Mouse (Mus musculus) neural tube, embryonic 13.5 days (tissue): ENCODE data around the gene Sfxn1. TPM values are rescaled to one million over a fixed set of nuclear protein-coding genes. Genes with fewer than 3 reads are reported as not detected.

Source experiments
- ATAC-seq: fragments of 200-750 bp; cut with Nextera tagmentation; 2 replicates; pipeline ENCODE4 v1.8.0; 2017; ENCODE audit warnings: low read depth, mild to moderate bottlenecking, moderate TSS enrichment, moderate library complexity
- H3K27ac ChIP-seq: fragments of 300-500 bp; sonication (generic); replicated peaks from 2 replicates; pipeline ENCODE4 v1.5.1; 2015; ENCODE audit warnings: moderate library complexity, mild to moderate bottlenecking, inconsistent platforms
- H3K27me3 ChIP-seq: fragments of 300-500 bp; sonication (generic); 2 replicates; pipeline ENCODE4 v1.6.1; 2015; ENCODE audit warnings: mild to moderate bottlenecking, inconsistent platforms
- H3K36me3 ChIP-seq: fragments of 300-500 bp; sonication (generic); 2 replicates; pipeline ENCODE4 v1.6.1; 2015; ENCODE audit warnings: mild to moderate bottlenecking, inconsistent platforms
- H3K4me1 ChIP-seq: fragments of 300-500 bp; sonication (generic); replicated peaks from 2 replicates; pipeline ENCODE4 v1.6.1; 2015; ENCODE audit warnings: inconsistent platforms
- H3K4me2 ChIP-seq: fragments of 300-500 bp; sonication (generic); 2 replicates; pipeline ENCODE4 v1.6.1; 2015; ENCODE audit warnings: inconsistent platforms, mild to moderate bottlenecking, moderate library complexity
- H3K4me3 ChIP-seq: fragments of 300-500 bp; sonication (generic); 2 replicates; pipeline ENCODE4 v1.5.1; 2015; ENCODE audit warnings: mild to moderate bottlenecking, inconsistent platforms
- H3K9ac ChIP-seq: fragments of 300-500 bp; sonication (generic); 2 replicates; pipeline ENCODE4 v1.6.1; 2015; ENCODE audit warnings: moderate library complexity, mild to moderate bottlenecking, inconsistent platforms
- H3K9me3 ChIP-seq: fragments of 300-500 bp; sonication (generic); 2 replicates; pipeline ENCODE4 v1.6.1; 2016; ENCODE audit warnings: inconsistent platforms
- WGBS: fragments of 180-500 bp; shearing (Covaris S2); methylation state at CpG from one replicate; pipeline ENCODE4 v1.1.7; 2015; 5-methylcytosine and 5-hydroxymethylcytosine counted together
- polyA plus RNA-seq: library from polyadenylated mRNA; unstranded; fragments of >200 nt; fragmentation: Nextera tagmentation; extraction: Ambion mirVana; gene quantifications from 2 replicates; pipeline ENCODE4 v1.2.1, GENCODE M21; 2015

The Sfxn1 gene
- polyA plus RNA-seq, 1 experiment from 2014 or later = 68.2 TPM

DNA sequence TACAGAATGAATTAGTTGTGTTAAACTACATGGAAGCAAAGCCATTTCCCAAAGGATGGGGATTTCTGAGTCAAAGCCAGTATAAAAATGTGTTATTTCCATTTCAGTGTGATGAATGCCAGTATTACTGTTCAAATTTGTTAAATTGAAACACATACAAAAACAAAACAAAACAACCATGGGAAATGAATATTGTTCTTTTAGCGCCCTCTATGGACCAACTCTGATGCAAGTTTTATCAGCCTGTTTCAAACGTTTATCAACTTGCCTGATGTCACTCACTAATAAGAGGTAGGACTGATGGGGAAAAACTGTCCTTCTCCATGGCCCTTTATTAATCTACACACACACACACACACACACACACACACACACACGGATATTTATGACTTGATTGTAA, 8.4 kb upstream of the Sfxn1 start:
- Histone ChIP-seq H3K4me2 (no peak overlapping the region), H3K4me3 (no peak overlapping the region), H3K36me3 (no peaks in the 10 kb centered on the region), H3K27ac (no peak overlapping the region), H3K9ac (no peak overlapping the region), H3K27me3 (no peaks in the 10 kb centered on the region), H3K4me1 (peaks cover 7% of the 10 kb centered on the region; the same call in 1 of the 2 replicates), H3K9me3 (no peaks in the 10 kb centered on the region)
- 3% methylated on average over 3 of the region's 3 CpGs for WGBS
- ATAC-seq = no peak

DNA sequence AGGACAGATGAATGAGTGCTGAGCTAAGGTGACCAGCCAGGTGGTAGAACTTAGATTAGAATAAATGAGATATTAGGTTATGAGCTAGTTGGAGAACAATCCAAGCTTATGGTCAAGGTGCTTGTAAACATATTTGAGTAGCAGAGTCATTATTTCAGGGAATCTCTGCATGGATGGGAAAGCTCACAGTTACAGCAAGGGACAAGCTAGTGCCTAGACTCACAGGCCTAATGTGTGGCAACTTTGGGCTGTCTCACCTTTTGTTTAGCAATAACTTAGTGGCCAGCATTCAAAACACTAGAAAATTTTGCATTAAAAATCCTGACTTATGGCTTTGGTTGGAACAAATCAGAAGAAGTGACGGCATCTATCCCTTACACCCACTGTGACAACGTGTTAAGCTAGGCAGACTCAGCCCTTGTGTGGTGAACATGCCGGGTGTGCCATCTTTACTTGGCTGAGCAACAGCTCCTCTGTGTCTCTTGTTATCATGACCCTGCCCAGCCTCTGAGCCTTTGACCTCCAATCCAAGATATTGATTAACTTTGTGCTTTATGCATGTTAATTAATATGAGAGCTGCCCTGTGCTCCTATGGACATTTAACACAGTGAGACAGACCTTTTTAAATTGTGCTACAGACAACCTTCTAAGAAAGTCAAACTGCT, 5.5 kb upstream of the Sfxn1 start:
- no peak overlapping the region for H3K4me3 ChIP-seq
- peaks cover 7% of the 10 kb centered on the region; the same call in 1 of the 2 replicates for H3K4me1 ChIP-seq
- H3K9ac ChIP-seq = no peak overlapping the region
- ATAC-seq = no peak
- no peak overlapping the region for H3K27ac ChIP-seq
- WGBS = 87% methylated on average over 3 of the region's 3 CpGs
- H3K27me3 ChIP-seq = no peaks in the 10 kb centered on the region
- no peaks in the 10 kb centered on the region for H3K36me3 ChIP-seq
- no peak overlapping the region for H3K4me2 ChIP-seq
- no peaks in the 10 kb centered on the region for H3K9me3 ChIP-seq

DNA sequence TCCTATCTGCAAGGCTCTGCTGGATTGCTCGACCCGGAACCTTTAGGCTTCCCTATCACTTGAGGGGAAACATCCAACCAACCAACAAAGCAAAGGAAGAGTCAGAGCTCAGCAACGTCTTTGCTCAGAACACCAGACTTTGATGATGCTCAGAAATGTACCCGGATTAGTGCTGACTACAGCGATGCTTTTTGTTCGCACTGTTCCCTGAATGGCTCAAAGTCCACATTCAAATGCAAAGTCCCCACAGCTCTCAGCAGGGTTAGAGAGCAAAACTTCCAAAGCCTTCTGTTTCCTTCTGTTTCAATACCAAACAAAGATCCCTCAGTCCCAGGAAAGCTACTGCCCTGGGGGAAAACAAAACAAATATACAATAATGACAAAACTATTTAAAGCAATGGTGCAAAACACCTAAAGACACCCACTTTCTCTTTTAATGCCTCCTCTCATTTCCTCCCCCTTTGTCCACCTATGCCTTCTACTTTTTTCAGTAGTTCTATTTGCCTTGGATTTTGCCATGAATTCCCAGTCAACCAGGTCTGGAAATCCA, 4.0 kb upstream of the Sfxn1 start:
- no peaks in the 10 kb centered on the region for H3K27me3 ChIP-seq
- H3K4me3 ChIP-seq = no peak overlapping the region
- no peaks in the 10 kb centered on the region for H3K9me3 ChIP-seq
- no peak overlapping the region; the same call in 1 of the 2 replicates for H3K27ac ChIP-seq
- no peaks in the 10 kb centered on the region for H3K36me3 ChIP-seq
- H3K4me1 ChIP-seq = peaks cover 13% of the 10 kb centered on the region
- WGBS = 16% methylated on average over 6 of the region's 6 CpGs
- no peak overlapping the region for H3K9ac ChIP-seq
- no peak overlapping the region for H3K4me2 ChIP-seq
- ATAC-seq = no peak

DNA sequence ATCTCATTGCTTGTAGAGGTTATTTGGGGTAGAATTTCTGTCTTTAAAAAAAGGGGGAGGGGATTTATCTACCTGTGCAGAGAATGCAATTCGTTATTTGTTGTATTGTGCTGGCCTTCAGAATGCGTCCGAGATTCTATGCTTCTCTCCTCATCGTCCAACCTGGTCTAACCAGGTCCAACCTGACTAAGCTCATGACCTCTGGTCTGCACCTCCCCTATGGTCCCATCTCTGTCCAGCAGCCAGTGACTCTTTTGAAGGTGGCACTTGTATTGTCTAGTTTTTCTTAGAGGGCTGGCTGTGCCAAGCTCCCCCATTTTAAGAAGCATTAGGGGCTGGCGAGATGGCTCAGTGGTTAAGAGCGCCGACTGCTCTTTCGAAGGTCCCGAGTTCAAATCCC, 658 bp upstream of the Sfxn1 start:
- no peak for ATAC-seq
- 94% methylated on average over 9 of the region's 9 CpGs for WGBS
- Histone ChIP-seq H3K9ac (no peak overlapping the region), H3K4me1 (peaks cover 30% of the 10 kb centered on the region), H3K9me3 (no peaks in the 10 kb centered on the region), H3K4me3 (no peak overlapping the region), H3K4me2 (no peak overlapping the region), H3K27ac (no peak overlapping the region), H3K36me3 (no peaks in the 10 kb centered on the region), H3K27me3 (no peaks in the 10 kb centered on the region)

DNA sequence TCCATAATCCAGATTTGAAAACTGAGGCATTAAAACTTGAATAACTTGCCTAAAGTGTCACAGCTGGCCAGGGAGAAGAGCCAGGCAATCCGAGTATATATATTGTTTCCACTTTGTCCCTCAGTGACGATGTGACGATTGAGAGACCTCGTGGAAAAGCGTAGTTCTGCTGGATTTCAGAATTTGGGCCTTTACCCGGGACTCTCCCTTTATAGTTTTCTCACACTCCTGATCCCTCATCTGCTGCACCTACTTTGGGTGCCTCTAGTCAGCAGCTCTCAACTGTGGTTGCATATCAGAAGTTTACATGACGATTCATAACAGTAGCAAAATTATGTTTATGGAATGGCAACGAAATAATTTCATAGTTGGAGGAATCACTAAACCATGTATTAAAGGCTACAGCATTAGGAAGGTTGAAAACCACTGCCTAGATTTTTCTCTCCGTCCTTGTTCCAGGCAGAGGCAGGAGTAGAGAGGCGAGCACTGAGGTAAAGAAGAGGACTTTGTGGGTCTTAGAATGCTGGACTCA, 923 bp downstream of the Sfxn1 start:
- ATAC-seq = no peak
- H3K4me1 ChIP-seq = peaks cover 26% of the 10 kb centered on the region
- no peaks in the 10 kb centered on the region for H3K27me3 ChIP-seq
- H3K9me3 ChIP-seq = no peaks in the 10 kb centered on the region
- 36% methylated on average over 10 of the region's 10 CpGs for WGBS
- peak overlapping the region; percentile 28; the same call in 1 of the 2 replicates for H3K27ac ChIP-seq
- H3K36me3 ChIP-seq = no peaks in the 10 kb centered on the region
- H3K4me2 ChIP-seq = peak overlapping the region; percentile 65
- peak overlapping the region; percentile 79 for H3K9ac ChIP-seq
- H3K4me3 ChIP-seq = peak overlapping the region; percentile 66

DNA sequence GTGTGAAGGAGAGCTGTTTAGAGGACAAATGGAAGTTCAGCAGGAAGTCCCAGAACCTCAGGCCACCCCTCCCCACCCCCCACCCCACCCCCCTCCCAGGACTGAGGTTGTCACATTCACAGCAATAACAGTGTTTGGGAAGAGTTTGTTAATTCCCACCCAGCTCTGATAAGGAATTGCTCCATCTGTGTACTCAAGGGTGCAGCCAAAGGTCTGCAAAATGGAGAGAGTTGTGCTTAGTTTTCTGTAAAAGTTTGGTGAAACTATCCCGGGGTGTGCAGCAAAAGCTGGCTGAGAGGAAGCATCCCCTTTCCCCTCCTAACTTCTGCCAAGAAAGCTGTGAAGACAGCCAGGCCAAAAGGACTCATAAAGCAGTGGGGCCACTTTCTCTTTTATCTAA, 1.4 kb downstream of the Sfxn1 start:
- Histone ChIP-seq H3K4me1 (peaks cover 22% of the 10 kb centered on the region), H3K9ac (peak overlapping the region; percentile 79; the same call in 1 of the 2 replicates), H3K36me3 (no peaks in the 10 kb centered on the region), H3K4me3 (peak overlapping the region; percentile 66; the same call in 1 of the 2 replicates), H3K27ac (no peak overlapping the region), H3K27me3 (no peaks in the 10 kb centered on the region), H3K9me3 (no peaks in the 10 kb centered on the region), H3K4me2 (peak overlapping the region; percentile 65)
- WGBS = 50% methylated on average over 1 of the region's 1 CpGs
- no peak for ATAC-seq

DNA sequence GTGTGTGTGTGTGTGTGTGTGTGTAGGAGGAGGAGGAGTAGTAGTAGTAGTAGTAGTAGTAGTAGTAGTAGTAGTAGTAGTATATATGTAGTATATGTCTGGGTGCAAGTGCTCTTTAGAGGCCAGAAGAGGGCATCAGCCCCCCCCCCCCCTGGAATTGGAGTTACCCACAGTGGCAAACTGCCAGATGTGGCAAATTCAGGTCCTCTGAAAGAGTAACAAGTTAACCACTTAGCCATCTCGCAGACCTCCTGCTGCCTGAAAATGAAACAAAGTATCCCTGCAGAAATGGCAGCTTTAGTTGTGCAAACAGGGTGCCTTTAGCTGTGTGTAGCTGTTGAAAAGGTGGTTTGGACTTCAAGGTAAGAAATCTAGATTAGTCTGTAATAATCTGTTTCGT, 1.8 kb downstream of the Sfxn1 start:
- Histone ChIP-seq H3K36me3 (no peaks in the 10 kb centered on the region), H3K27me3 (no peaks in the 10 kb centered on the region), H3K9me3 (no peaks in the 10 kb centered on the region), H3K9ac (no peak overlapping the region), H3K4me1 (peaks cover 22% of the 10 kb centered on the region), H3K4me3 (no peak overlapping the region), H3K4me2 (peak overlapping the region; percentile 65; the same call in 1 of the 2 replicates), H3K27ac (no peak overlapping the region)
- ATAC-seq = no peak
- 76% methylated on average over 2 of the region's 2 CpGs for WGBS

DNA sequence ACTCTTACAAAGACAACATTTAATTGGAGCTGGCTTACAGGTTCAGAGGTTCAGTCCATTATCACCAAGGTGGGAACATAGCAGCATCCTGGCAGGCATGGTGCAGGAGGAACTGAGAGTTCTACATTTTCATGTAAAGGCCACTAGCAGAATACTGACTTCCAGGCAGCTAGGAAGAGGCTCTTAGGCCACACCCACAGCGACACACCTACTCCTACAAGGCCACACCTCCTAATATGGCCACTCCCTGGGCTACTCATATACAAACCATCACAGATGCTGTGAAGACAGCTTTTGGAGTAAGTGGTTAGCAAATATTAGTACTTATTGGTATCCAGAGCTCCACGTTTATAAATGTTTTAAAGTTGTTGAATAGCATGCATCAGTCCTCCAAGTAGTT, 3.7 kb downstream of the Sfxn1 start:
- H3K4me2 ChIP-seq = no peak overlapping the region
- no peaks in the 10 kb centered on the region for H3K27me3 ChIP-seq
- no peak overlapping the region for H3K27ac ChIP-seq
- H3K36me3 ChIP-seq = no peaks in the 10 kb centered on the region
- ATAC-seq = no peak
- no peak overlapping the region for H3K4me3 ChIP-seq
- H3K9ac ChIP-seq = no peak overlapping the region
- H3K9me3 ChIP-seq = no peaks in the 10 kb centered on the region
- 91% methylated on average over 2 of the region's 2 CpGs for WGBS
- H3K4me1 ChIP-seq = peaks cover 25% of the 10 kb centered on the region

DNA sequence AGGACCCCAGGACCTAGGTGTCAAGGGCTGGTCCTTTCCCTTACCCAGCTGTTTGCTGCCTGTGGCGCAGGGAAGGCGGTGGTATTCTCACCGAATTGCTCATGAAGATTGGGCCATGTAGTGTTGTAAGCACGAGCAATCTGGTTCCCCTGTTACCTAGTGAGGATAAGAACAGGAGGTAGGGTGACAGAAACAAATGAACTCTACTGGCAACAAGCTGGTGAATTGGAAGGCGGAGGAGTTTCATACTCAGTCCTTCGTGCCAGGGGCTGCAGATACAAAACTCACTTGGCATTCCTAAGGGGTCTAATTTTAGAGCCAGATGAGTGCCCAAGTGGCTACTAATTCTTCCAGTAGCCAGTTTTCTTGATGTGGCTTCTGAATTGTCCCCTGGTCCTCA, 4.4 kb downstream of the Sfxn1 start:
- peaks cover 25% of the 10 kb centered on the region for H3K4me1 ChIP-seq
- 93% methylated on average over 6 of the region's 6 CpGs for WGBS
- no peak overlapping the region for H3K4me3 ChIP-seq
- H3K4me2 ChIP-seq = no peak overlapping the region
- H3K9me3 ChIP-seq = no peaks in the 10 kb centered on the region
- no peaks in the 10 kb centered on the region for H3K27me3 ChIP-seq
- H3K36me3 ChIP-seq = no peaks in the 10 kb centered on the region
- ATAC-seq = no peak
- H3K27ac ChIP-seq = no peak overlapping the region
- no peak overlapping the region for H3K9ac ChIP-seq

DNA sequence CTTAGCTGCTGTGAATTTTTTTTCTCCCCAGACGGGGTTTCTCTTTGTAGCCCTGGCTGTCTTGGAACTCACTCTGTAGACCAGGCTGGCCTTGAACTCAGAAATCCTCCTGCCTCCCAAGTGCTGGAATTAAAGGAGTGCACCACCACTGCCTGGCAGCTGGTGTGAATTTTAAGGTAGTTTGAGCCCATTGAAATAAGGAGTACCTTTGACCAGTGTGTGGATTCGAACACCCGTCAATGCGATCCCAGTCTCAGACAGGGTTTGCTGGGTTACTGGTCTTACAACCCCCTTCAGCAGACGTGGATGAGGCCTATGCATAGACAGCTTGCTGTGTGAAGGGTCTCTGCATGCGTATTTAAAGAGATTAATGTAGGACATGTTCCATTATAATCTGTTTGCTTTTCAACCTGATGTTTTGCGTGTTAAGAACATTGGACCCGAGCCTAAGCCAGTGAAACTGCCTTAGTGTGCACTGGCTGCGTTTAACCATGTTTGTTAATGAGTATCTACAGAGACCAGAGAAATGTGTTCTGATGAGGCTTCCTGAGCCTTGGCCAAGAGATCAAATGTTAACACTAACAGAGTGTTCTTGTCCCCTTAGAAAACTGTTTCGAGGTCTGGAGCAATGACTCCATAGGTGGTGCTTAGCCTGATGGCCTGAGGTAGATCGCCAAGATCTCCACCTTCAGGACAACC, 5.2 kb downstream of the Sfxn1 start:
- Histone ChIP-seq H3K27me3 (no peaks in the 10 kb centered on the region), H3K4me3 (no peak overlapping the region), H3K9ac (no peak overlapping the region), H3K9me3 (no peaks in the 10 kb centered on the region), H3K36me3 (no peaks in the 10 kb centered on the region), H3K4me2 (no peak overlapping the region), H3K27ac (no peak overlapping the region), H3K4me1 (peaks cover 25% of the 10 kb centered on the region)
- no peak for ATAC-seq
- WGBS = 92% methylated on average over 11 of the region's 11 CpGs

DNA sequence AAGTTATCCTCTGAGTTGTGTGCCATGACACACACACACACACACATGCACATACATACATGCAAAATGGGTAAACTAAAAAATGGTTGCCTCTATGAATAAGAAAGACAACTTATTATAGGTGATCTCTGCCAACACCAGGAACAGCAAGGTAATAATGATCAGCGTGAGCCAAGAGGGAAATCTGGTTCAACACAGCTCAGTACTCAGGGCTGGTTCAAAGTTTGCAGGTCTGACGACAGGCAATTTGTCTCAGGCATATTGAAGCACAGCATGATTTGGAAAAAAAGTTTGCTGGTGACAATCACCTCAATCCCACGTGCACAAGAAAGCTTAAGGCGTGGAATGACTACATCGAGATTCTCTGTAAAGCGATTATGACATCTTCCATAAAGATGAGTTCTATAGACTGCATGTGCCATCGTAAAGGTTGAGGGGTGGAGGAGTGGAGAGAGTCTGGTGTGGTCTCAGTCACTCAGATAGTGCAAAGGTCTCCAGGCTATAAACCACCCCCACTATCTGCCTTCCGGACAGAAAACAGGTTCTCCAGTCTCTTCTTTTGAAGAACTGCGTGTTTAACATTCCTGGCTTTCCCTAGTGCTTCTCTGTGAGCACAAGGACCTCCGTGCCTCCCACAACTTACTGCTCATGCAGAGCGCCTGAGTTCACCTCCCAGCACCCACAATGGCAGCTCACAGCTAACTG, 6.0 kb downstream of the Sfxn1 start:
- Histone ChIP-seq H3K27me3 (no peaks in the 10 kb centered on the region), H3K27ac (no peak overlapping the region), H3K36me3 (no peaks in the 10 kb centered on the region), H3K9me3 (no peaks in the 10 kb centered on the region), H3K4me1 (peaks cover 20% of the 10 kb centered on the region), H3K4me2 (no peak overlapping the region), H3K9ac (no peak overlapping the region), H3K4me3 (no peak overlapping the region)
- no peak for ATAC-seq
- WGBS = 79% methylated on average over 11 of the region's 11 CpGs
